Mouse (Mus musculus): ENCODE results near the gene Pcgf5. TPM values are rescaled to one million over a fixed set of nuclear protein-coding genes. Genes with fewer than 3 reads are reported as not detected.

Pcgf5 gene
- polyA plus RNA-seq, 1 experiment from 2014 or later, result 8.1 TPM

GRCm38 (mm10) chr19:36390714-36391113, 42.6 kb downstream of the Pcgf5 start:
- no peak for ATAC-seq (replicated peaks; ENCODE audit: insufficient number of reproducible peaks, low FRiP score, low TSS enrichment, low read depth)
- no peak overlapping the region for H3K4me2 ChIP-seq (ENCODE audit: low read depth, low read length)
- H3K4me3 ChIP-seq (ENCODE audit: low read depth, low read length), result no peak overlapping the region
- H3K27me3 ChIP-seq (ENCODE audit: control insufficient read depth, insufficient read depth, low read length), result no peaks in the 10 kb centered on the region
- no peak for DNase-seq (ENCODE audit: low spot score)
- H3K36me3 ChIP-seq (replicated peaks; ENCODE audit: control insufficient read depth, insufficient read depth, low read depth, low read length), result no peaks in the 10 kb centered on the region
- H3K27ac ChIP-seq (replicated peaks; ENCODE audit: low read depth, low read length), result no peak overlapping the region
- H3K4me1 ChIP-seq (ENCODE audit: control insufficient read depth, insufficient read depth, low read length), result no peaks in the 10 kb centered on the region
- H3K9ac ChIP-seq (replicated peaks; ENCODE audit: low read length), result no peak overlapping the region
- 100% methylated on average over 1 of the region's 1 CpGs for WGBS
- no peaks in the 10 kb centered on the region for H3K9me3 ChIP-seq (replicated peaks; ENCODE audit: control insufficient read depth, low read length)

GRCm38 (mm10) chr19:36398500-36398899, 50.4 kb downstream of the Pcgf5 start:
- H3K27ac ChIP-seq (replicated peaks; ENCODE audit: low read depth, low read length), result no peak overlapping the region
- no peaks in the 10 kb centered on the region for H3K4me1 ChIP-seq (ENCODE audit: control insufficient read depth, insufficient read depth, low read length)
- H3K9ac ChIP-seq (replicated peaks; ENCODE audit: low read length), result no peak overlapping the region
- no peaks in the 10 kb centered on the region for H3K9me3 ChIP-seq (replicated peaks; ENCODE audit: control insufficient read depth, low read length)
- 72% methylated on average over 3 of the region's 3 CpGs for WGBS
- ATAC-seq (replicated peaks; ENCODE audit: insufficient number of reproducible peaks, low FRiP score, low TSS enrichment, low read depth), result no peak
- no peaks in the 10 kb centered on the region for H3K27me3 ChIP-seq (ENCODE audit: control insufficient read depth, insufficient read depth, low read length)
- H3K36me3 ChIP-seq (replicated peaks; ENCODE audit: control insufficient read depth, insufficient read depth, low read depth, low read length), result no peaks in the 10 kb centered on the region
- no peak for DNase-seq (ENCODE audit: low spot score)
- H3K4me3 ChIP-seq (ENCODE audit: low read depth, low read length), result no peak overlapping the region
- no peak overlapping the region for H3K4me2 ChIP-seq (ENCODE audit: low read depth, low read length)

GRCm38 (mm10) chr19:36408352-36409100, 60.4 kb downstream of the Pcgf5 start:
- no peak overlapping the region for H3K9ac ChIP-seq (replicated peaks; ENCODE audit: low read length)
- H3K27ac ChIP-seq (replicated peaks; ENCODE audit: low read depth, low read length), result no peak overlapping the region
- WGBS, result 61% methylated on average over 10 of the region's 10 CpGs
- H3K4me1 ChIP-seq (ENCODE audit: control insufficient read depth, insufficient read depth, low read length), result no peaks in the 10 kb centered on the region
- H3K36me3 ChIP-seq (replicated peaks; ENCODE audit: control insufficient read depth, insufficient read depth, low read depth, low read length), result no peaks in the 10 kb centered on the region
- DNase-seq (ENCODE audit: low spot score) (no peak), ATAC-seq (replicated peaks; ENCODE audit: insufficient number of reproducible peaks, low FRiP score, low TSS enrichment, low read depth) (no peak)
- no peak overlapping the region for H3K4me3 ChIP-seq (ENCODE audit: low read depth, low read length)
- no peaks in the 10 kb centered on the region for H3K9me3 ChIP-seq (replicated peaks; ENCODE audit: control insufficient read depth, low read length)
- H3K27me3 ChIP-seq (ENCODE audit: control insufficient read depth, insufficient read depth, low read length), result peaks cover 6% of the 10 kb centered on the region
- H3K4me2 ChIP-seq (ENCODE audit: low read depth, low read length), result no peak overlapping the region

- H3K36me3 ChIP-seq (replicated peaks; ENCODE audit: control insufficient read depth, insufficient read depth, low read depth, low read length), result no peaks in the 10 kb centered on the region
- H3K4me3 ChIP-seq (ENCODE audit: low read depth, low read length), result peak overlapping the region; percentile 66
- DNase-seq (ENCODE audit: low spot score), result peak; percentile 88
- H3K4me1 ChIP-seq (ENCODE audit: control insufficient read depth, insufficient read depth, low read length), result no peaks in the 10 kb centered on the region
- under 1% methylated on average over 34 of the region's 53 CpGs for WGBS
- H3K9ac ChIP-seq (replicated peaks; ENCODE audit: low read length), result peak overlapping the region; percentile 58
- peak; percentile 96 for ATAC-seq (replicated peaks; ENCODE audit: insufficient number of reproducible peaks, low FRiP score, low TSS enrichment, low read depth)
- H3K27me3 ChIP-seq (ENCODE audit: control insufficient read depth, insufficient read depth, low read length), result peaks cover 6% of the 10 kb centered on the region
- H3K9me3 ChIP-seq (replicated peaks; ENCODE audit: control insufficient read depth, low read length), result no peaks in the 10 kb centered on the region
- H3K27ac ChIP-seq (replicated peaks; ENCODE audit: low read depth, low read length), result no peak overlapping the region
- peak overlapping the region; percentile 94 for H3K4me2 ChIP-seq (ENCODE audit: low read depth, low read length)
Measured at GRCm38 (mm10) chr19:36409280-36409860, 61.3 kb downstream of the Pcgf5 start.

GRCm38 (mm10) chr19:36409861-36410392, 61.8 kb downstream of the Pcgf5 start:
- H3K27ac ChIP-seq (replicated peaks; ENCODE audit: low read depth, low read length), result no peak overlapping the region
- H3K27me3 ChIP-seq (ENCODE audit: control insufficient read depth, insufficient read depth, low read length), result peaks cover 6% of the 10 kb centered on the region
- WGBS, result under 1% methylated on average over 41 of the region's 82 CpGs
- H3K4me1 ChIP-seq (ENCODE audit: control insufficient read depth, insufficient read depth, low read length), result no peaks in the 10 kb centered on the region
- no peaks in the 10 kb centered on the region for H3K9me3 ChIP-seq (replicated peaks; ENCODE audit: control insufficient read depth, low read length)
- peak; percentile 33 for DNase-seq (ENCODE audit: low spot score)
- 0 out of 2 replicates have a peak, but pooled peaks have one; percentile 8 for ATAC-seq (replicated peaks; ENCODE audit: insufficient number of reproducible peaks, low FRiP score, low TSS enrichment, low read depth)
- H3K9ac ChIP-seq (replicated peaks; ENCODE audit: low read length), result peak overlapping the region; percentile 58
- peak overlapping the region; percentile 94 for H3K4me2 ChIP-seq (ENCODE audit: low read depth, low read length)
- H3K36me3 ChIP-seq (replicated peaks; ENCODE audit: control insufficient read depth, insufficient read depth, low read depth, low read length), result no peaks in the 10 kb centered on the region
- peak overlapping the region; percentile 66 for H3K4me3 ChIP-seq (ENCODE audit: low read depth, low read length)

- no peak overlapping the region for H3K9ac ChIP-seq (replicated peaks; ENCODE audit: low read length)
- no peaks in the 10 kb centered on the region for H3K27me3 ChIP-seq (ENCODE audit: control insufficient read depth, insufficient read depth, low read length)
- DNase-seq (ENCODE audit: low spot score) (no peak), ATAC-seq (replicated peaks; ENCODE audit: insufficient number of reproducible peaks, low FRiP score, low TSS enrichment, low read depth) (no peak)
- H3K4me1 ChIP-seq (ENCODE audit: control insufficient read depth, insufficient read depth, low read length), result no peaks in the 10 kb centered on the region
- H3K4me2 ChIP-seq (ENCODE audit: low read depth, low read length), result no peak overlapping the region
- H3K36me3 ChIP-seq (replicated peaks; ENCODE audit: control insufficient read depth, insufficient read depth, low read depth, low read length), result no peaks in the 10 kb centered on the region
- no peak overlapping the region for H3K27ac ChIP-seq (replicated peaks; ENCODE audit: low read depth, low read length)
- no peaks in the 10 kb centered on the region for H3K9me3 ChIP-seq (replicated peaks; ENCODE audit: control insufficient read depth, low read length)
- no peak overlapping the region for H3K4me3 ChIP-seq (ENCODE audit: low read depth, low read length)
Measured at GRCm38 (mm10) chr19:36419885-36420284, 71.8 kb downstream of the Pcgf5 start.

GRCm38 (mm10) chr19:36427195-36427876, 79.2 kb downstream of the Pcgf5 start:
- H3K9ac ChIP-seq (replicated peaks; ENCODE audit: low read length), result no peak overlapping the region
- no peak overlapping the region for H3K4me3 ChIP-seq (ENCODE audit: low read depth, low read length)
- no peaks in the 10 kb centered on the region for H3K4me1 ChIP-seq (ENCODE audit: control insufficient read depth, insufficient read depth, low read length)
- H3K27me3 ChIP-seq (ENCODE audit: control insufficient read depth, insufficient read depth, low read length), result no peaks in the 10 kb centered on the region
- H3K27ac ChIP-seq (replicated peaks; ENCODE audit: low read depth, low read length), result no peak overlapping the region
- no peak overlapping the region for H3K4me2 ChIP-seq (ENCODE audit: low read depth, low read length)
- H3K36me3 ChIP-seq (replicated peaks; ENCODE audit: control insufficient read depth, insufficient read depth, low read depth, low read length), result no peaks in the 10 kb centered on the region
- DNase-seq (ENCODE audit: low spot score) (no peak), ATAC-seq (replicated peaks; ENCODE audit: insufficient number of reproducible peaks, low FRiP score, low TSS enrichment, low read depth) (no peak)
- H3K9me3 ChIP-seq (replicated peaks; ENCODE audit: control insufficient read depth, low read length), result no peaks in the 10 kb centered on the region
- 91% methylated on average over 7 of the region's 7 CpGs for WGBS

- Histone ChIP-seq H3K27me3 (ENCODE audit: control insufficient read depth, insufficient read depth, low read length) (no peaks in the 10 kb centered on the region), H3K4me3 (ENCODE audit: low read depth, low read length) (no peak overlapping the region), H3K4me2 (ENCODE audit: low read depth, low read length) (no peak overlapping the region), H3K9me3 (replicated peaks; ENCODE audit: control insufficient read depth, low read length) (no peaks in the 10 kb centered on the region), H3K4me1 (ENCODE audit: control insufficient read depth, insufficient read depth, low read length) (no peaks in the 10 kb centered on the region), H3K36me3 (replicated peaks; ENCODE audit: control insufficient read depth, insufficient read depth, low read depth, low read length) (no peaks in the 10 kb centered on the region), H3K27ac (replicated peaks; ENCODE audit: low read depth, low read length) (no peak overlapping the region), H3K9ac (replicated peaks; ENCODE audit: low read length) (no peak overlapping the region)
- DNase-seq (ENCODE audit: low spot score) (no peak), ATAC-seq (replicated peaks; ENCODE audit: insufficient number of reproducible peaks, low FRiP score, low TSS enrichment, low read depth) (no peak)
- WGBS, result 87% methylated on average over 4 of the region's 4 CpGs
Measured at GRCm38 (mm10) chr19:36428116-36428515, 80.0 kb downstream of the Pcgf5 start.
